Comparison of ENCODE assay signal across 26 mouse cellular contexts in the genomic region with DNA sequence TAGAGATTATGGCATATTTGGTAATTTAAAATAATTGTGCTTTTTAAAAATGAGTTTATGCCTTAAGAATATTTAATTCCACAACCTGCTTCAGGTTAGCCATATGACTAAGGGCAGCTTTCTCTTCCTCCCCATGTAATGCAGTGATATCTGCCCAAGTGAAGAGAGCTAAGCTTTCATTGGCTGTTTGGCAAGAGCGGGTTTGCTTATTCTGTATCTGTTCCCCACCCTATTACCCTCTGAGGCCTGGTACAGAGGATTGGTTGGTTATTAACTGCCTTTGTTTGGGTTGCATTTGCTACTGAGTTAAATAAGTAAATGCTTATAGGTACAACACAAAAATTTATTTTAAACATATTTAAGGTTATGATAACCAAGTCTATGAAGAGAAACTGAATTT. TPM values are rescaled to one million over a fixed set of nuclear protein-coding genes. Genes with fewer than 3 reads are reported as not detected.
A peak's percentile ranks its signal among the peaks of the same experiment; 100 is the strongest.
DNase-seq lines count a peak whose midpoint lies in the region; ATAC-seq lines count a peak whose summit lies in the region.
"Had no signal": no experiment of that assay in that cellular context is flagged by ENCODE, and none has a peak within 500 bp of the region (broad histone marks: within the 10 kb centered on the region; RNA-seq: fewer than 3 reads in every experiment).

No protein-coding gene starts in this region.

- no peaks in the 10 kb centered on the region for H3K27me3 ChIP-seq in liver, embryonic 12.5 days (replicated peaks)
- no peaks in the 10 kb centered on the region for H3K27me3 ChIP-seq in liver, embryonic 13.5 days
- H3K27me3 ChIP-seq in liver, embryonic 16.5 days (ENCODE audit: control insufficient read depth, insufficient read depth, low read depth, low read length) = no peaks in the 10 kb centered on the region
- H3K27me3 ChIP-seq: embryonic facial prominence, embryonic 13.5 days; forebrain, embryonic 12.5 days; heart, embryonic 12.5 days; heart, embryonic 15.5 days; hindbrain, embryonic 12.5 days; hindbrain, embryonic 15.5 days had no signal

- no peak overlapping the region for H3K4me2 ChIP-seq in liver, embryonic 12.5 days
- H3K4me2 ChIP-seq in liver, embryonic 13.5 days = no peak overlapping the region
- H3K4me2 ChIP-seq in liver, embryonic 16.5 days (ENCODE audit: low read depth, low read length) = no peak overlapping the region
- H3K4me2 ChIP-seq: embryonic facial prominence, embryonic 13.5 days; forebrain, embryonic 12.5 days; heart, embryonic 12.5 days; heart, embryonic 15.5 days; hindbrain, embryonic 12.5 days; hindbrain, embryonic 15.5 days had no signal

- H3K4me1 ChIP-seq in liver, embryonic 12.5 days = peaks cover 17% of the 10 kb centered on the region
- H3K4me1 ChIP-seq in liver, embryonic 13.5 days (replicated peaks) = no peaks in the 10 kb centered on the region; the same call in none of the 2 replicates
- H3K4me1 ChIP-seq in liver, embryonic 16.5 days (ENCODE audit: control insufficient read depth, low read depth, low read length) = no peaks in the 10 kb centered on the region; the same call in 1 of the 2 replicates
- H3K4me1 ChIP-seq: embryonic facial prominence, embryonic 10.5 days; embryonic facial prominence, embryonic 13.5 days; forebrain, embryonic 12.5 days; heart, embryonic 15.5 days; hindbrain, embryonic 12.5 days; hindbrain, embryonic 15.5 days had no signal

- ATAC-seq in liver, embryonic 12.5 days = peak; percentile 76
- peak; percentile 70; the same call in 1 of the 2 replicates for ATAC-seq in liver, embryonic 13.5 days (ENCODE audit: low read depth)
- peak; percentile 70 for ATAC-seq in liver, embryonic 16.5 days (ENCODE audit: low read depth)
- ATAC-seq in megakaryocyte-erythroid progenitor cell, adult 5-6 weeks (replicated peaks; ENCODE audit: low FRiP score, low TSS enrichment, poor library complexity, severe bottlenecking) = 0 out of 2 replicates have a peak, but pooled peaks have one; percentile 49
- ATAC-seq: CD4-positive, CD25-positive, alpha-beta regulatory T cell, adult 4 months; forebrain, embryonic 16.5 days had no signal

- DNase-seq in liver, embryonic 13.5 days = no peak
- no peak for DNase-seq in heart, postnatal 4 days
- no peak for DNase-seq in right cerebral cortex, postnatal 10 days (ENCODE audit: low spot score in 2 of 2)
- DNase-seq: adrenal gland, adult 2 months; adrenal gland, postnatal 14 days; cerebellum, adult 11 months; cerebellum, adult 2 months; cerebellum, postnatal 10 days; cerebellum, postnatal 36 days; embryo, embryonic 11 days; gastrocnemius, postnatal 10 days; gastrocnemius, postnatal 36 days; heart, postnatal 14 days had no signal

- no peak overlapping the region for H3K9ac ChIP-seq in liver, embryonic 12.5 days
- no peak overlapping the region for H3K9ac ChIP-seq in liver, embryonic 13.5 days
- H3K9ac ChIP-seq in liver, embryonic 16.5 days (ENCODE audit: low read depth, low read length) = no peak overlapping the region
- H3K9ac ChIP-seq: embryonic facial prominence, embryonic 13.5 days; forebrain, embryonic 12.5 days; heart, embryonic 12.5 days; heart, embryonic 15.5 days; hindbrain, embryonic 12.5 days; hindbrain, embryonic 15.5 days had no signal

- H3K27ac ChIP-seq in liver, embryonic 12.5 days = no peak overlapping the region
- H3K27ac ChIP-seq in liver, embryonic 13.5 days = no peak overlapping the region
- no peak overlapping the region for H3K27ac ChIP-seq in liver, embryonic 16.5 days (ENCODE audit: low read length)
- H3K27ac ChIP-seq: embryonic facial prominence, embryonic 10.5 days; embryonic facial prominence, embryonic 13.5 days; forebrain, embryonic 12.5 days; heart, embryonic 15.5 days; hindbrain, embryonic 12.5 days; hindbrain, embryonic 15.5 days had no signal

- H3K9me3 ChIP-seq in liver, embryonic 12.5 days (replicated peaks) = no peaks in the 10 kb centered on the region
- H3K9me3 ChIP-seq in liver, embryonic 13.5 days (replicated peaks) = no peaks in the 10 kb centered on the region
- no peaks in the 10 kb centered on the region for H3K9me3 ChIP-seq in liver, embryonic 16.5 days (replicated peaks; ENCODE audit: control insufficient read depth, low read length)
- H3K9me3 ChIP-seq: embryonic facial prominence, embryonic 10.5 days; embryonic facial prominence, embryonic 13.5 days; forebrain, embryonic 12.5 days; heart, embryonic 12.5 days; heart, embryonic 15.5 days; hindbrain, embryonic 12.5 days; hindbrain, embryonic 15.5 days had no signal

- no peak overlapping the region for H3K4me3 ChIP-seq in liver, embryonic 12.5 days
- H3K4me3 ChIP-seq in liver, embryonic 13.5 days (replicated peaks) = no peak overlapping the region
- no peak overlapping the region for H3K4me3 ChIP-seq in liver, embryonic 16.5 days (ENCODE audit: low read depth, low read length)
- H3K4me3 ChIP-seq: embryonic facial prominence, embryonic 10.5 days; embryonic facial prominence, embryonic 13.5 days; erythroblast, embryonic 14.5 days; forebrain, embryonic 12.5 days; heart, embryonic 12.5 days; heart, embryonic 15.5 days; hindbrain, embryonic 12.5 days; hindbrain, embryonic 15.5 days had no signal

- 59% methylated on average over 1 of the region's 1 CpGs for WGBS in liver, embryonic 12.5 days (ENCODE audit: insufficient replicate concordance)
- WGBS in liver, embryonic 13.5 days (ENCODE audit: insufficient replicate concordance) = 72% methylated on average over 1 of the region's 1 CpGs
- WGBS in liver, embryonic 16.5 days (ENCODE audit: insufficient replicate concordance) = 57% methylated on average over 1 of the region's 1 CpGs

- H3K36me3 ChIP-seq in liver, embryonic 12.5 days = peaks cover 43% of the 10 kb centered on the region
- peaks cover 21% of the 10 kb centered on the region for H3K36me3 ChIP-seq in liver, embryonic 13.5 days
- peaks cover 2% of the 10 kb centered on the region for H3K36me3 ChIP-seq in liver, embryonic 16.5 days (ENCODE audit: control insufficient read depth, insufficient read depth)

RNA-seq across cellular contexts. Expression of gene Zzz3, which starts 51.7 kb away (rescaled TPM):
- 23.5 and 25.7 TPM in 2 replicates for polyA plus RNA-seq in liver, embryonic 12.5 days (2016; fragmentation: Nextera tagmentation; extraction: Ambion mirVana)
- polyA plus RNA-seq in liver, embryonic 13.5 days (2015; fragmentation: Nextera tagmentation; extraction: Ambion mirVana) = 16.3 and 21.2 TPM in 2 replicates
- polyA plus RNA-seq in liver, embryonic 16.5 days (2015; fragmentation: Nextera tagmentation; extraction: Ambion mirVana) = 11.3 and 12.3 TPM in 2 replicates
- 66.1 and 66.2 TPM in 2 replicates for total RNA-seq in megakaryocyte-erythroid progenitor cell, adult 5-6 weeks (2014; fragmentation: Nextera tagmentation)
- total RNA-seq in megakaryocyte-erythroid progenitor cell, adult 5-6 weeks (2017) = 70.7 and 92.4 TPM in 2 replicates
- total RNA-seq in heart, postnatal 4 days (2021) = 10 to 100 TPM; 34.2 to 34.9 TPM
